Mouse (Mus musculus) hindbrain, embryonic 15.5 days (tissue): Measurements from ENCODE around the gene Smg5. TPM values are rescaled to one million over a fixed set of nuclear protein-coding genes. Genes with fewer than 3 reads are reported as not detected.
"Not testable (repeated sequence)": the region's sequence is repeated elsewhere in the genome, so short reads cannot be mapped to it uniquely, and the experiment has no call there.

Source experiments
- ATAC-seq: fragments of 200-750 bp; cut with Nextera tagmentation; 2 replicates; pipeline ENCODE4 v1.8.0; 2017; ENCODE audit warnings: low read depth, moderate number of reproducible peaks, moderate TSS enrichment; ENCODE audit not compliant: low FRiP score
- H3K27ac ChIP-seq: fragments of 300-500 bp; sonication (generic); replicated peaks from 2 replicates; pipeline ENCODE4 v1.5.1; 2015; ENCODE audit warnings: mild to moderate bottlenecking, inconsistent platforms
- H3K27me3 ChIP-seq: fragments of 300-500 bp; sonication (generic); 2 replicates; pipeline ENCODE4 v1.6.1; 2015; ENCODE audit warnings: control low read depth, inconsistent platforms
- H3K36me3 ChIP-seq: fragments of 300-500 bp; sonication (generic); 2 replicates; pipeline ENCODE4 v1.6.1; 2015; ENCODE audit warnings: control low read depth, inconsistent platforms
- H3K4me1 ChIP-seq: fragments of 300-500 bp; sonication (generic); replicated peaks from 2 replicates; pipeline ENCODE4 v1.6.1; 2015; ENCODE audit warnings: control low read depth, inconsistent platforms
- H3K4me2 ChIP-seq: fragments of 300-500 bp; sonication (generic); 2 replicates; pipeline ENCODE4 v1.6.1; 2015; ENCODE audit warnings: moderate library complexity, mild to moderate bottlenecking, inconsistent platforms
- H3K4me3 ChIP-seq: fragments of 300-500 bp; sonication (generic); 2 replicates; pipeline ENCODE4 v1.5.1; 2015; ENCODE audit warnings: mild to moderate bottlenecking, inconsistent platforms
- H3K9ac ChIP-seq: fragments of 300-500 bp; sonication (generic); 2 replicates; pipeline ENCODE4 v1.6.1; 2015; ENCODE audit warnings: inconsistent platforms
- H3K9me3 ChIP-seq: fragments of 300-500 bp; sonication (generic); 2 replicates; pipeline ENCODE4 v1.6.1; 2016; ENCODE audit warnings: control low read depth, inconsistent platforms
- WGBS: fragments of 180-500 bp; shearing (Covaris S2); methylation state at CpG from one replicate; pipeline ENCODE4 v1.1.7; 2015; 5-methylcytosine and 5-hydroxymethylcytosine counted together
- polyA plus RNA-seq: library from polyadenylated mRNA; unstranded; fragments of >200 nt; fragmentation: Nextera tagmentation; extraction: Ambion mirVana; gene quantifications from 2 replicates; pipeline ENCODE4 v1.2.1, GENCODE M21; 2015

Gene Smg5
- polyA plus RNA-seq, 1 experiment from 2014 or later, result 64.0 TPM

- H3K4me2 ChIP-seq, H3K9me3 ChIP-seq, ATAC-seq, H3K36me3 ChIP-seq, H3K4me1 ChIP-seq, H3K27me3 ChIP-seq, H3K4me3 ChIP-seq, H3K27ac ChIP-seq, H3K9ac ChIP-seq: not testable (repeated sequence)
- WGBS, result 74% methylated on average over 5 of the region's 5 CpGs
Measured at GRCm38 (mm10) chr3:88378599-88378998, 42.5 kb downstream of the Smg5 start, which contains the start of gene Bglap2. Gene Bglap2, minus strand, starts transcription at chr3:88378699.

DNA sequence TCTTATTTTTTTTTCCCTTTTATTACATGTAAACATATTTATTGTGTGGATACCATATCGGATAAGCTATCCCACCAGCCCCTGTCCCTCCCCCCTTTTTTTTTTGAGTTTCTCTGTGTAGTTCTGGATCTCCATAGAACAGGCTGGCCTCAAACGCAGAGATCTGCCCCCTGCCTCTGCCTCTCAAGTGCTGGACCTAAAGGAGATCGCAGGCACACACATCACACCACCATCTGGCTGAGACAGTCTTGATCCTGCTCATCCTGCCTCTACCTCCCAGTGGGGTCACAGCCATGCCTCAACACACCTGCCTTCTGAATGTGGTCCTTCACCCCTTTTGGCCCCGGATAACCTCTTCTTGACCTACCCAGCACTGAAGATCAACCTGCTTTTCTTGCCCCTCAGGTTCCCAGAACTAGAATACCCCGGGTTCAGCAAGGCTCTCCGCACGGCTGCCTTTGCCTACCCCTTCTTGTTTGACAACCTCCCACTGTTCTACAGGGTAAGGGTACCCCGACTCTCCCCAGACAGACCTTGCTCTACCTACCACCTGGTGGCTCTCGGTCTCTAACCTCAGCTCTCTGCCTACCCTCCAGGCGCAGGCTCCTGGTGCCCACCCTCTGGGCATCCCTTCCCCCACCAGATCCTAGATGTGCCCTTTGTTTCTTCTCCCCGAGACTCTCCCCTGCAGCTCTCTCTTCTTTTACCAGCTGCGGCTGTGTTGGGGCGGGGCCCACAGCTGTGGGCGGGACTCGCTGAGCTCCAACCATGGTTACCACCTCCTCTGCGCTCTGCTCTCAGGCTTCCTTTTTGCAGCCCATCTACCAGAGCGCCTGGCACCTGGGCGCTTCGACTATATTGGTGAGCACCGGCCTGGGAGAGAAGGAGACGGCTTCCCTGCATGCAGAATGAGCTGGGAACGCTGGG lies 45.6 kb downstream of the Smg5 start:
- H3K4me1 ChIP-seq, H3K27me3 ChIP-seq, H3K36me3 ChIP-seq, H3K9me3 ChIP-seq: not testable (repeated sequence)
- Histone ChIP-seq H3K27ac (0 out of 2 replicates have a peak overlapping the region, but pooled peaks have one; percentile 51), H3K4me3 (peak overlapping the region; percentile 27), H3K9ac (0 out of 2 replicates have a peak overlapping the region, but pooled peaks have one; percentile 13), H3K4me2 (peak overlapping the region; percentile 52)
- WGBS, result 5% methylated on average over 20 of the region's 22 CpGs
- peak; percentile 89 for ATAC-seq

GRCm38 (mm10) chr3:88382383-88382782 lies 46.3 kb downstream of the Smg5 start:
- not testable (repeated sequence) for H3K4me2 ChIP-seq, H3K4me1 ChIP-seq, H3K36me3 ChIP-seq, H3K9me3 ChIP-seq, H3K4me3 ChIP-seq, H3K27me3 ChIP-seq, H3K9ac ChIP-seq, H3K27ac ChIP-seq
- 31% methylated on average over 2 of the region's 7 CpGs for WGBS
- peak; percentile 43; the same call in 1 of the 2 replicates for ATAC-seq

- no peaks in the 10 kb centered on the region for H3K9me3 ChIP-seq
- H3K27me3 ChIP-seq, result no peaks in the 10 kb centered on the region
- H3K36me3 ChIP-seq, result no peaks in the 10 kb centered on the region
- H3K4me1 ChIP-seq, result peaks cover 7% of the 10 kb centered on the region
- no peak for ATAC-seq
- no peak within 1 kb of the TSS for H3K4me3 ChIP-seq
- WGBS, result 85% methylated on average over 5 of the region's 5 CpGs
- no peak within 1 kb of the TSS for H3K4me2 ChIP-seq
- no peak within 1 kb of the TSS for H3K27ac ChIP-seq
- no peak within 1 kb of the TSS for H3K9ac ChIP-seq
Measured at GRCm38 (mm10) chr3:88384364-88384763, 48.3 kb downstream of the Smg5 start, which contains the start of gene Bglap. Gene Bglap, minus strand, starts transcription at chr3:88384464.

DNA sequence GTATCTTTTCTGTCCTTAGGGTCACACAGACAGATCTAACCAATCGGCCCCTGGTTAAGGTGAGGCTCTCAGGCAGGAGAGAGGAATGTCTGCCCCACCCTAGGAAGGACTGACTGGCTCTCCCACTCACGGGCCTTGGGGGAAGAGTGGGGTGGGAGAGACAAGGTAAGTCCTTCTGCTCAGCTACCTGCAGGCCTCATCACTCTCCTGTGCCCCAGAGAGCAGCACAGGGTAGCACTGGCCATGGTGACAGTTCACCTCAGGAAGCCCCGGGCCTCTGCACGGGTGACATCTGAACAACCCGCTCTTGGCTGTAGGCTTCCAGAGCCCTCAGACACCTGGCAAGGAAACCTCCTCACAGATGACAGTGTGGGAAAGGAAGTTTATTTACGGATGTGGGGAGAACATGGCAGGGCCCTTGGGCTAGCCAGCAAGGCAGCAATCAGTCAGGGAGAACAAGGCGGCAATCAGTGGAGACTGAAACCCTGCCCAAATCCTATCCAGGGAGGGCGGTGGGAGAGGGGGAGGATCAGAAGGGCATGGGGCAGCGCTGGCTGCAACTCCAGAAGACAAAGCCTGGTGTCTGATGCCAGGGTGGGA lies 57.8 kb downstream of the Smg5 start:
- H3K9me3 ChIP-seq, result no peaks in the 10 kb centered on the region
- H3K9ac ChIP-seq, result no peak overlapping the region
- H3K27me3 ChIP-seq, result no peaks in the 10 kb centered on the region
- no peaks in the 10 kb centered on the region for H3K4me1 ChIP-seq
- H3K27ac ChIP-seq, result no peak overlapping the region
- ATAC-seq, result no peak
- WGBS, result 92% methylated on average over 9 of the region's 9 CpGs
- H3K36me3 ChIP-seq, result no peaks in the 10 kb centered on the region
- no peak overlapping the region for H3K4me3 ChIP-seq
- no peak overlapping the region for H3K4me2 ChIP-seq

- Histone ChIP-seq H3K36me3 (no peaks in the 10 kb centered on the region), H3K4me1 (no peaks in the 10 kb centered on the region), H3K27ac (no peak overlapping the region), H3K27me3 (no peaks in the 10 kb centered on the region), H3K4me2 (no peak overlapping the region), H3K4me3 (no peak overlapping the region), H3K9me3 (no peaks in the 10 kb centered on the region), H3K9ac (no peak overlapping the region)
- ATAC-seq, result no peak
- 91% methylated on average over 6 of the region's 6 CpGs for WGBS
Measured at GRCm38 (mm10) chr3:88395288-88395687, 59.2 kb downstream of the Smg5 start.

DNA sequence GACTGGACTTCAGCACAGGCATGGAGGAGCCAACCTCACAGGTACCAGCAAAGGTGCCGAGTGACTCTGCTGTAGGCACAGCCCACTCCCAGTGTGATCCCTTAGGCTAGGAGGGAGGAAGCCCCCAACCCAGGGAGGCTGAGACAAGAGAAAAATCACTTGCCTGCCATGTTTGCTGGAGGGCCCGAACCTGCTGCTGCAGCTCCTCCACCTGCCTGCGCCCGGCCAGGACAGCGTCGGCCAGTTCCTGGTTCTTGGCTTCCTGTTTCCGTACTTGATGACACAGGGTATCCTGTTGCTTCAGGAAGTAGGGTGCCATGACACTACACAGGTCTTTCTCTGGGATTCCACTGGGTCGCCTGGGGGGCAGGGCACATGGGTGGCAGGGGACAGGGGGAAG lies 59.7 kb downstream of the Smg5 start:
- 95% methylated on average over 8 of the region's 8 CpGs for WGBS
- no peaks in the 10 kb centered on the region for H3K27me3 ChIP-seq
- ATAC-seq, result no peak

GRCm38 (mm10) chr3:88398666-88399065 lies 62.6 kb downstream of the Smg5 start:
- 73% methylated on average over 2 of the region's 2 CpGs for WGBS
- no peaks in the 10 kb centered on the region for H3K9me3 ChIP-seq
- ATAC-seq, result no peak

More for the DNA sequence above, 59.7 kb downstream of the Smg5 start:
- H3K9ac ChIP-seq, result no peak overlapping the region
- H3K9me3 ChIP-seq, result no peaks in the 10 kb centered on the region
- no peaks in the 10 kb centered on the region for H3K4me1 ChIP-seq
- H3K27ac ChIP-seq, result no peak overlapping the region
- H3K36me3 ChIP-seq, result no peaks in the 10 kb centered on the region
- no peak overlapping the region for H3K4me3 ChIP-seq
- no peak overlapping the region for H3K4me2 ChIP-seq

GRCm38 (mm10) chr3:88403522-88404230 lies 67.6 kb downstream of the Smg5 start:
- H3K4me2 ChIP-seq, result no peak overlapping the region
- H3K27me3 ChIP-seq, result no peaks in the 10 kb centered on the region
- ATAC-seq, result no peak
- 94% methylated on average over 10 of the region's 10 CpGs for WGBS
- no peaks in the 10 kb centered on the region for H3K36me3 ChIP-seq
- H3K27ac ChIP-seq, result no peak overlapping the region
- H3K4me1 ChIP-seq, result 0 out of 2 replicates have a peak, but pooled peaks cover 3% of the 10 kb centered on the region
- no peak overlapping the region for H3K9ac ChIP-seq
- H3K4me3 ChIP-seq, result no peak overlapping the region
- H3K9me3 ChIP-seq, result no peaks in the 10 kb centered on the region

More at GRCm38 (mm10) chr3:88398666-88399065, 62.6 kb downstream of the Smg5 start:
- no peaks in the 10 kb centered on the region for H3K27me3 ChIP-seq
- H3K36me3 ChIP-seq, result no peaks in the 10 kb centered on the region
- no peak overlapping the region for H3K4me3 ChIP-seq
- H3K4me2 ChIP-seq, result no peak overlapping the region
- H3K27ac ChIP-seq, result no peak overlapping the region
- no peak overlapping the region for H3K9ac ChIP-seq
- H3K4me1 ChIP-seq, result no peaks in the 10 kb centered on the region

DNA sequence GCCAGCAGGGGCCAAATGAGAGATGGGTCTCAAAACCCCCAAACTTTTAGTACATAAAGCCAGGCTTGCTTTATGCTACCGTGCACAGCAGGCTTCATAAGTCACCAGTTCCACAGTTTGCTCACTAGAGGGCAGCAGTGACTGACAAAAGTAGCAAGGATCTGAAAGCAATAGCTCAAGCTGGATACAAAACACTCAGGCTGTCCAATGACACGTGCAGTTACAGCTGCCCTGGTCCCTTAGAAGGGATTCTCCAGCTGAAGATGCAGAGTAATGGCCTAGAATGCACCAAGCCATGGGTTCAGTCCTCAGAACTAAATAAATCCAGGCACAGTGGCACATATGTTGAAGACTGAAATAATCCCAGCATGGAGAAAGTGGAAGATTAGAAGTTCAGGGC lies 71.0 kb downstream of the Smg5 start:
- peak; percentile 57; the same call in 1 of the 2 replicates for ATAC-seq
- peaks cover 7% of the 10 kb centered on the region; the same call in 1 of the 2 replicates for H3K36me3 ChIP-seq
- no peak overlapping the region for H3K4me3 ChIP-seq
- no peaks in the 10 kb centered on the region for H3K27me3 ChIP-seq
- no peak overlapping the region for H3K27ac ChIP-seq
- H3K9ac ChIP-seq, result no peak overlapping the region
- no peaks in the 10 kb centered on the region for H3K9me3 ChIP-seq
- H3K4me1 ChIP-seq, result peaks cover 21% of the 10 kb centered on the region
- 0% methylated on average over 2 of the region's 2 CpGs for WGBS
- H3K4me2 ChIP-seq, result no peak overlapping the region

DNA sequence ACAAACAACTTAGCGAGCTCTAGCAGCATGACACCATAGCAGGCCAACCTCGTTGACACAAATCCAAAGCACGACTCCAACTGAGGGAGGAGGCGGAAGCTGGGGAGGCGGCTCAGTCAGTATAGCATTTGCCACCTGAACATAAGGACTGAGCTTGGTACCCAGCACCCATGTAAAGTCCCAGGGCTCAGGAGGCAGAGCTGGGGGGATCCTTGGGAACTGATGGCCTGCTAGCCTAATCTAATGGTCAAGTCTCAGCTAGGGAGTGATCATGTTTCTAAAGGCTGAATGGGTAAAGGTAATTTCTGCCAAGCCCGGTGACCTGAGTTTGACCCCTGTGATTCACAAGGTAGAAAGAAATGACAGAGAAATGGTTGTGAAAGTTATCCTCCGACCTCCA lies 71.5 kb downstream of the Smg5 start:
- no peaks in the 10 kb centered on the region for H3K27me3 ChIP-seq
- no peak for ATAC-seq
- no peaks in the 10 kb centered on the region for H3K9me3 ChIP-seq
- H3K4me2 ChIP-seq, result no peak overlapping the region
- no peak overlapping the region for H3K4me3 ChIP-seq
- H3K9ac ChIP-seq, result no peak overlapping the region
- H3K36me3 ChIP-seq, result peaks cover 11% of the 10 kb centered on the region
- WGBS, result 62% methylated on average over 7 of the region's 7 CpGs
- peaks cover 21% of the 10 kb centered on the region for H3K4me1 ChIP-seq
- no peak overlapping the region for H3K27ac ChIP-seq
